Mouse (Mus musculus): ENCODE data around the gene Cchcr1. TPM values are rescaled to one million over a fixed set of nuclear protein-coding genes. Genes with fewer than 3 reads are reported as not detected.

The Cchcr1 gene
- total RNA-seq, 2 experiments from 2014 or later, result 6.4 to 7.4 TPM

DNA sequence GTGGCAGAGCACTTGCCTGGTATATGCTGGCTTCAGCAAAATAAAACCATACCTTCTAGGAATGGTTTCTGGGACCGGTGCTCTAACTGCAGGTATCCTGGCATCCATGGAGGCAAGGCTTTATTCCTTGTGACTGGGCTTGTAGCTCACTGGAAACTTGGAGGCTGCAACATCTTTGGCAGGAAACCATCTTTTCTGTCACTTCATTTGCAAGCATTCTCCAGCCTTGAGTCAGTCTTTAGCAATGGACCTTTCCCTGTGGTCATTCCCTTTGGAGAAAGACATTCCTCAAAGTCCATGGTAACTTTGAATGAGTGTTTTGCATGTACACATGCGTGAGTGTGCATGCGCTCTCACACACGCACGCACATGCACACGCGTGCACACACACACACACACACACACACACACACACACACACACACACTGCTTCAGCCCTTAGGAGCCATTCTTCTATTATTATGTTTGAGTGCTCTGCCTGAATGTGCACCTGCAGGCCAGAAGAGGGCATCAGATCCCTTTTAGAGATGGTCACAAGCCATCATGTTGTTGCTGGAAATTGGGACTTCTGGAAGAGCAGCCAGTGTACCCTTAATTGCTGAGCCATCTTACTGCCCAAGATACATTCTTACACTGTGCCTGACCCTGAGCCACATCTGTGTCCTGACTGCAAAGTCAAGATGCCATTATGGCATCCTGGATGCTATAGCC lies 3.8 kb upstream of the Cchcr1 start:
- intact Hi-C loops (cut with DNase I), result no loop called here
- DNase-seq (ENCODE audit: extremely low spot score in 1 of 2, low spot score in 2 of 2), result no peak

GRCm38 (mm10) chr17:35513886-35514285 lies 3.0 kb upstream of the Cchcr1 start:
- DNase-seq (ENCODE audit: extremely low spot score in 1 of 2, low spot score in 2 of 2), result peak; percentile 23 to 73
- intact Hi-C loops (cut with DNase I), result no loop called here

DNA sequence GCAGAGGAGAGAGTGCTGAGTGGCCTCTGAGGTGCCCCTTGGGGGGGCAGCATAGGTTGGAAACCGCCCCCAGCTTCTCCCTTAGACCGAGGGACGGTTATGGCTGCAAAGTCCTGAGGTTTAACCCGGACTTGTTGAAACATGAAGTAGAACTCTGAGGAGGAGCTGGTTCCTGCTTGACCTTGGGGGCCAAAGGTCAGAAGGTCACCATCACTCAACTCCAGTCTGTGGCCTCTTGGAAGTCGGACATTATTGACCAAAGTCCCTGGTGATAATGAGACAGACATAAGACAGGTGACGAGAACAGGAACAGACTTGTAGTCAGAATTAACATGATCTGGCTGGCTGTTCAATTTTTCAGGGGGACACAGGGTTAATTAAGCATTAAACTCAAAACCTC lies 2.1 kb upstream of the Cchcr1 start:
- intact Hi-C loops (cut with DNase I), result no loop called here
- no peak for DNase-seq (ENCODE audit: extremely low spot score in 1 of 2, low spot score in 2 of 2)

DNA sequence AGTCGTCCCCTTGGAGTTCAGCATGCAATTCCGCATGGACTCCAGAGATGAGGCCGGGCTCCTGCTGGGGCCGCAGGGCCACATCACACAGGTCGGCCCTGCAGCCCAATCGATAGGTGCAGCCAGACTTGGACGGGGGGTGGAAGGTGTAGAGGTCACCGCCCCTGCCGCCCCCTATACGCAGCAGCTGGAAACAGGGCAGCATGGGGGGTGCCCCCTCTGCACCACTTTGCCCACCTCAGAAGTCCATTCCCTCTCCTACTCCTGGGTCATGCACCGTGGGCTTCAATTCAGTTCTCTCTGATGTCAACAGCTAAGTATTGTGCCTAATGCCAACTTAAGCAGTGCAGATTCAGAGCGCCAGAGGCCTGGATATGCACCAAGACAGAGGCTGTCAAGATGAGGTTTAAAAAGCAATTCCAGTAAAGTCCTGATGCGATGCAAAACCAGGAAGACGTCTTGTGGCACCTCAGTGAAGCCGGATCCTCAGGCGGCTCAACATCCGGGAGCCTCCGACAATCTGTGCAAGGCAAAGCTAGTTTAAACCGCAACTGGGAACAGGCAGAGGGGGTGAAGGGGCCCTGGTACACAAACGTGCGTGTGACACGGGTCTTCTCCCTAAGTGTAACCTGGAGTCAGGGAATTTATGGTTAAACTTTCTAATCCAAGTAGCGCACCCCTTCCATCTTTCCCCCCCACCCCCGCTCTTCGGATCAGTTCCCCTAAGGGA lies 824 bp upstream of the Cchcr1 start:
- intact Hi-C loops (cut with DNase I), result no loop called here
- DNase-seq (ENCODE audit: extremely low spot score in 1 of 2, low spot score in 2 of 2), result peak; percentile 7 to 62

- intact Hi-C loops (cut with DNase I), result no loop called here
- no peak for DNase-seq (ENCODE audit: extremely low spot score in 1 of 2, low spot score in 2 of 2)
These were observed 626 bp downstream of the Cchcr1 start for GRCm38 (mm10) chr17:35517526-35517925.

- no peak for DNase-seq (ENCODE audit: extremely low spot score in 1 of 2, low spot score in 2 of 2)
- intact Hi-C loops (cut with DNase I), result no loop called here
These were observed 7.5 kb downstream of the Cchcr1 start for GRCm38 (mm10) chr17:35524354-35524753.

DNA sequence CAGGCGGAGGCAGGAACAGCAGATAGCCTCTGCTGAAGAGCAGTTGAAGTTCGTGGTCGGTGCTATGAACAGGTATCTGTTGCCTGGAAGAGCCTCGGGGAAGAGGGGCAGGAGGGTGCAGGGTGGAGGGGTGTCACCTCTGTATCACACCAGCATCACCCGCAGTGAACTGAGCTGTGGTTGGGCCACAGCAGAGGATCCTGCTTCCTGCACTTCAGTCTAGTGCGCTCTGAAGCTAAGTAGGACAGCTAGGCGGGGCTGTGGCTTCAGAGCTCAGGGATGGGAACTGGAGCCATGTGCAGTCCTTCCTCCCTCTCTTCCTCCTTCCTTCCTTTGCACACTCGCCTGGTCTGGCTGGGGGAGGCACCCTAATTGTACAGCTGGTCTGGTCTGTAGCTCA lies 9.7 kb downstream of the Cchcr1 start:
- intact Hi-C loops (cut with DNase I), result no loop called here

GRCm38 (mm10) chr17:35532360-35532759 lies 15.5 kb downstream of the Cchcr1 start:
- no peak for DNase-seq (ENCODE audit: extremely low spot score in 1 of 2, low spot score in 2 of 2)
- intact Hi-C loops (cut with DNase I), result no loop called here

More for the DNA sequence above, 9.7 kb downstream of the Cchcr1 start:
- no peak for DNase-seq (ENCODE audit: extremely low spot score in 1 of 2, low spot score in 2 of 2)

DNA sequence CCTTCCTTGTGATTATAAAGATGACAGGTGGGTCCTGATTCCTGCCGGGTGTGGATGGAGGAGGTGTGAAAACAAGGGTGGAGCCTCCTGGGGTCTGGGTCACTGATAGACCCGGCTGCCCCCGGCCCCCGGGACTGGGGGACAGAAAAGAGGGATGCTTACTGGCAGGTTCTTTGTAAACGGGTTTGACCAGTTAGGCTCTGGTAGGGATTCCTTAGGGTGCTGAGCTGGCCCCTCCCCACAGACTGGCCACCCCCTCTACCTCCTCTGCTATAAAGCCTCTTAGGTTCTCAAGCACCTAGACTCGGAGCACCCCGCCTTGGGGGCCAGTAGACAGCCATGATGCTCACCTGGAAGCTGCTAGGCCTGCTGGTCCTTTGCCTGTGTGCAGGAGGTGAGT lies 16.0 kb downstream of the Cchcr1 start, which contains the start of gene Psors1c2:
Psors1c2 (plus strand) TSS at position 301 of the 400 bp plus-strand sequence.
- no peak for DNase-seq (ENCODE audit: extremely low spot score in 1 of 2, low spot score in 2 of 2)
- intact Hi-C loops (cut with DNase I), result no loop called here

DNA sequence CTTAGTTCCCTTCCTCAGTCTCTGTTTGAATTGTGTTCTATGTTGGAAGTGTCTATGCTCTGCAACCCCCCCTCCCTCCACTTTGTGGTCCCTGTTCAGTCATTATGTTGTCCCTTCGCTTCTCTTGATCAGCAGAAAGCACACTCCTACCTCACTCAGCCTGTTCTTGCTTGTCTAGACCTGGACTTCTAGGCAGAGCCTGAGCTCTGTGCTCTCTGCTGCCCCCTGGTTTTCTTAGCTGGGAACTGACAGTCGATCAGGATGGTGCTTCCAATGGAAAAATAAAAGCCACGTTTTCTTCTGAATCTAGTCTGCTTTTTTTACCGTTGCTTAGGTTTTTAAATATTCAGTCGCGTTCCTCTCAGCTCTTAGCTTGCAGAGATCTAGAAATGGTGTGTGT lies 17.4 kb downstream of the Cchcr1 start:
- peak; percentile 79 to 84 for DNase-seq (ENCODE audit: extremely low spot score in 1 of 2, low spot score in 2 of 2)
- intact Hi-C loops (cut with DNase I), result no loop called here

- DNase-seq (ENCODE audit: extremely low spot score in 1 of 2, low spot score in 2 of 2), result no peak
- intact Hi-C loops (cut with DNase I), result no loop called here
These were observed 20.5 kb downstream of the Cchcr1 start for GRCm38 (mm10) chr17:35537421-35537820.

DNA sequence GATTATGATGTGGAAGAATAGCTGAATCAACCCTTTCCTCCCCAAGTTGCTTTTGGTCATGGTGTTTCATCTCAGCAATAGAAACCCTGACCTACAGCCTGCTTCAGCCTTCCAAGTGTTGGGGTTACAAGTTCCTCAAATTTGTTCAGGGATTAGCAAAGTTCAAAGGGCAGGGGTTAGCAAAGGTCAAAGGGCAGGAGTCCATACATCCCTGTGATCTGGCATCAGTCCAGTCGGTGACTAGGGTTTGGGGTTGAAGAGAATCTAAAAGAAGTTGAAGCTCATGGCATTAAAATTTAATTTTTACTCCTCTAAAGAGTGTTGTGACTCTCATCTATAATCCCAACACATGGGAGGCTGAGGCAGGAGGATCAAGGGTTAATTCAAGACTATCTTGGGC lies 21.6 kb downstream of the Cchcr1 start:
- intact Hi-C loops (cut with DNase I), result no loop called here
- no peak for DNase-seq (ENCODE audit: extremely low spot score in 1 of 2, low spot score in 2 of 2)

GRCm38 (mm10) chr17:35539540-35539939 lies 22.6 kb downstream of the Cchcr1 start:
- intact Hi-C loops (cut with DNase I), result no loop called here
- no peak for DNase-seq (ENCODE audit: extremely low spot score in 1 of 2, low spot score in 2 of 2)

DNA sequence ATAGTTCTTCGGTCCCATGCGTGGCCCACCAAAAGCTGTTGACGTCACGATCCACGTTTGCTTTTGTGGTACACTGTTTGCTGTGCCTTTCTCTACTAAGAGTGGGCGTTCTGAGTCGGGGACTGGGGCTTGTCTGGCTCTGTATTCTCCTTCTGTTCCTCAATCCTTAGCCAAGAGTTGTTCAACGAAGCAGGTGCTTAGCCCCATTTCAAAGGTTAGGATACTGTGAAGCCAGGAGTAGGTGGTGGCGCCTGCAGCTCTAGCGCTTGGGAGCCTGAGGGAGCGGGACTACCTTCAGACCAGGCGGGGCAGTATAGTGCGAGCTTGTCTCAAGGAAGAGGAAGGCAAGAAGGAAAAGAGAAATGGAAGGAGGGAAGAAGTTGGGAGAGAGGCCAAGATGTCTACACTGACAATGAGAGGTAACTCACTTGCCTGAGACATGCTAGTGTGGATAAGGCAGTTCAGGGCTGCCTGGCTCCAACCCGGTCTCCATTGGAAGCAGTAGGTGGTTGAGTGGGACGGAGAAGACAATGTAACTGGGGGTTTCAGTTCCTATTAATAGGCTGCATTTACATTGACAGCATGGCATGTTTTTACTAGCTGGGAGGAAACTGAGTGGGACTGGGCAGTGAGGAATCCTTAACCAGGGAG lies 26.0 kb downstream of the Cchcr1 start:
- intact Hi-C loops (cut with DNase I), result no loop called here
- no peak for DNase-seq (ENCODE audit: extremely low spot score in 1 of 2, low spot score in 2 of 2)

DNA sequence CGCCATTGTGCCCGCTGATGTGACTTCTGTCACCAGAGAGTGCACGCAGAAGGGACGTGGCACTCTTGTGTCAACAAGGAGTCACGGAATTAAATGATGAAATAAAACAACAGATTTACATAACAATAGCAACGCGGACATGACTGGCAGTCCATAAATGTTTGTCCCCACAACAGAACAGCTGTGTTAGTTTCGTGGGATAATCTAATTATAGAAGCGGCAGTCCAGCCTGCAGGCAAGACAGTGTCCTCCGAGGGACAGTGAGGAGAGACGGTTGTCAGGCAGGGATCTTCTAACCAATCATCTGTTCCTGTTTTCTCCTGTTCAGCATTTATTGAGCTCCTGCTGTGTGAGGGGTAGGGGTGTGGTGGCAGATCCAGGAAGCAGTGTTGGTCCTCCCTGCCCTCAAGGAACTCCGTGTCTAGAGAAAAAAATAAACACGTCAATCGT lies 26.5 kb downstream of the Cchcr1 start:
- intact Hi-C loops (cut with DNase I), result no loop called here
- DNase-seq (ENCODE audit: extremely low spot score in 1 of 2, low spot score in 2 of 2), result no peak

DNA sequence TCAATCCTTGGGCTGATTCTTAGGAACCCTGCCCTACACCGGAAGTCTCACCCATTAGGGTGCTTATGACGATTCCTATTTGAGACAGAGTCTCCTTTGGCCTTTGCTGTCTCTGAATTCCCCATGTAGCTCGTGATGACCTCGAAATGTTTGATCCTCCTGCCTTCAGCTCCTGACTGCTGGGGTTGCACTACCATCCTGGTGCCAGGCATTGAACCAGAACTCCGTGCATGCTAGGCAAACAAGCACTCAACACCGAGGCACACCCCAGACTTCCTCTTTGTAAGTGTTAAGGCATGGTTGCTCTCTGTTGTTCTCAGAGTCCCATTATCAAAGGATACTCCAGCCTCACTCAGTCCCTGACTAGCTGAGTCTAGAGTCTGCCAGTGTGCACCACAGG lies 27.1 kb downstream of the Cchcr1 start:
- intact Hi-C loops (cut with DNase I), result no loop called here
- no peak for DNase-seq (ENCODE audit: extremely low spot score in 1 of 2, low spot score in 2 of 2)

DNA sequence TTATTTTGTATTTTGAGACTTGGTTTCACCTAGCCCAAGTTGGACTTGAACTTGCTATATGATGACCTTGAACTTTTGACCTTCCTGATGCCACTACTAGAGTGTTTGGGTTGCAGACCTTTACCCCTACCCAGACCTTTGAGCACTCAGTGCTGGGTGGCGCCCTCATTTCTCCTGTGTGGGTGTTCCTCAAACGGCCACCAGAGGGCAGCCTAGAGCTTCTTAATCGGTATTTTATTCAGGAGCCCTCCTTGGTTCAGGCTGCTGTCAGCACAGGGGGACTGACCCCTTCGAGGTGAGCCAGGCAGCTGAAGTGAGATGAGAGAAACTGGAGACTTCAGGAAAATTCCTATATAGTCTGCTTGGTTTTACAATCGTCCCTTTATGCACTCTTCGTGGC lies 27.8 kb downstream of the Cchcr1 start:
- intact Hi-C loops (cut with DNase I), result no loop called here

DNA sequence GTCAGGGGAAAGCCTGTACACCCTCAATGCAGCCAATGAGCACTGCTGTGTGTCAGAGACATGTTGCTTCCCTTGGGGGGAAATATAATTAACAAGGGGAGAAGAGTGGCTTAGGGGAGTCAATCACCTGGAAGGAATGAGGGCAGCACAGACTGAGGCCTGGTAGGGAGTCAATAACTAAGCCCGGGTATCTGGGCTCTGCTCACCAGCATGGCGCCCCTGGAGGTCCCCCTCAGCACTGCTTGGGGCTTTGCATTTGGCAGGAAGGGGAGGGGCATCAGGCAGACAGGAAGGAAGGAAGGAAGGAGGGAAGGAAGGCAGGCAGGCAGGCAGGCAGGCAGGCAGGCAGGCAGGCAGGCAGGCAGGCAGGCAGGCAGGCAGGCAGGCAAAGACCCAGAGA lies 30.6 kb downstream of the Cchcr1 start:
- DNase-seq (ENCODE audit: extremely low spot score in 1 of 2, low spot score in 2 of 2), result no peak
- intact Hi-C loops (cut with DNase I), result no loop called here

More for the DNA sequence above, 27.8 kb downstream of the Cchcr1 start:
- peak in 1 of 2 experiments; percentile 44 for DNase-seq (ENCODE audit: extremely low spot score in 1 of 2, low spot score in 2 of 2)

DNA sequence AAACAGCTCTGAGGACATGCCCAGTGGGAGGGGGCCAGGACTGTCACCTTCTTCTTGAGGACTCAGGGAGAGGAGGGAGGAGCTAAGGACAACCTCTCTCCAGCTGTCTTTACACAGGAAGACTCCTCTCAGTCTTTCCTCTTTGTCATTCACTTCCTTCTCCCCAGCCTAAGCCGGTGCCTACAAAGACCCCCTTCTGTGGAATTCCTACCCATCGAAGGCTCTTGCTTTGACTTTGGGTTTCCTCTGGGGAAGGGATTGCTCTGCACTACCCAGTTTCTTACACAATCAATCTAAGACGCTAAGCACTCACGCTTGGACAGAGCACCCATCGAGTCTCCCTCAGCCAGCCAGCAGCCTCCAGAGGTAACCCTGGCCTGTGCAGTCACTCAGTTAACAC lies 31.7 kb downstream of the Cchcr1 start:
- intact Hi-C loops (cut with DNase I), result no loop called here
- no peak for DNase-seq (ENCODE audit: extremely low spot score in 1 of 2, low spot score in 2 of 2)
